Mouse (Mus musculus): Measurements from ENCODE around the gene Dnm2.

DNA sequence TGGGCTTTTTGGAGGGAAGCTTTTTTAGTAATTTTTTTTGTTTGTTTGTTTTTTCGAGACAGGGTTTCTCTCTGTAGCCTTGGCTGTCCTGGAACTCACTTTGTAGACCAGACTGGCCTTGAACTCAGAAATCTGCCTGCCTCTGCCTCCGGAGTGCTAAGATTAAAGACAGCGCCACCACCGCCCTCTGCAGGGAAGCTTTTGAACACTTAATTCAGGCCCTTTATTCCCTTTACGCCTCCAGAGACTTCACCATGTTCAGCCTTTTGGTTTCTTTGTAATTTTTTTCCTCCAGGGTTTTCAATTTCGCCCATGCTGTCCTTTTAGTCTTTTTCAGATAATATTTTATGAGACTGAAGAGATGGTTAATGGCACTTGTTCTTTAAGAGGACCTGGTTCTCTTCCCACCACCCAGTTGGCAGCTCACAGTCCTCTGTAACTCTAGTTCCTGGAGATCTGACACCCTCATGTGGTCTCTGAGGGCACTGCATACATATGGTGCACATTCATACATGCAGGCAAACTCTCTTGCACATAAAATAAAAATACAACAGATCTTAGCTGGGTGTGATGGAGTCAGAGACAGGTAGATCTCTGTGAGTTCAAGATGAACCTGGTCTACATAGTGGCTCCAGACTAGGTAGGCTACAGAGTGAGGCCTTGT, 20.5 kb downstream of the Dnm2 start:
- TF ChIP-seq CTCF (IDR thresholded peaks at IDR 0.05; ENCODE audit: low read depth, low read length), result no peak
- TF ChIP-seq POLR2A (IDR thresholded peaks at IDR 0.05; ENCODE audit: insufficient read depth, low read length), result no peak
